Mouse (Mus musculus) retina, postnatal 1 day (tissue): ENCODE data around the gene Tead4.

Experiments
- DNase-seq: peaks from one replicate; pipeline ENCODE4 v3.0.0-alpha.2; 2012

The Tead4 gene

DNA sequence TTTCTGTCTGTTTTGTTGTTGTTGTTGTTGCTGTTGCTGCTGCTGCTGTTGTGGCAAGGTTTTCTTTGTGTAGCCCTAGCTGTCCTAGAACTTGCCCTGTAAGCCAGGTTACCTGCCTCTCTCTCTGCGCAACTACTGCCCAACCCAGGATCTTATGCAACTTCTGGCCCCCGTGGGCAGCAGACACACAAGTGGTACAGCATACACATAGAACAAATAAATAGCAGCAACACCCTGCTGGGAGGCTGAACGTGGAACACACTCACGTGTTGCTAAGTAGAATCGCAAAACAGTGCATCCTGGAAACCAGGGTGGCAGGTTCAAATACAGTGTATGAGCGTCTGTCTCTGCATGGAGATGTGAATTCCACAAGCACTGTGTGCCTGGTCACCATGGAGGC lies 11.9 kb downstream of the Tead4 start:
- DNase-seq: no peak

DNA sequence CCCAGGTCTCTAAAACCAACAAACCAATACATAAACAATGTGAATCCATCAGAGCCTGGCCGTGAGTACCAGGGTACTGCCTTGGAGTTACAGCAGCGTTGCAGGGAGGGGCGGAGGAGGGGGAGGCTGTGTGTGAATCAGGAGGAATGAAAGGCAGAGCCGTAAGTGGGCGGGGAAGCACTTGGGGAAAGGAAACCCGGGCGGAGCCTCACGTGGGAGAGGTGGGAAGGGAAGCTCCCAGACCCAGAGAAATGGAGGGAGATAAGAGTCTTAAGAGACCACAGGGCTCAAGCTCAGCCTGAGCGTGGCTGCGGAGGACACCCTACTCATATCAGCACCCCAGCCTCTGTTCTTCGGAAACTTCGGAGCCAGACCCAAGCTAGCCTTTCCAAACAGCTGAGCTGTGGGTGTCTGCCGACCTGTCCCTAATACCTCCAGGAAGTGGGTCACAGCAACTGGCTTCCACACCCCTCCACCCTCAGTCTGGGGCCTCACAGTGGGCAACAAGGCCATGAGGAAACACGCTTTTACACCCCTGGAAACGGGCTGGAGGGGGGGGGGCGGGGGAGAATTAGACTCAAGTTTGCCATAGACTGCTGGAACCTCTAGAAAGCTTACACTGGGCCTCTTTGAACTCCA lies 14.7 kb downstream of the Tead4 start:
- peak; percentile 80 for DNase-seq

DNA sequence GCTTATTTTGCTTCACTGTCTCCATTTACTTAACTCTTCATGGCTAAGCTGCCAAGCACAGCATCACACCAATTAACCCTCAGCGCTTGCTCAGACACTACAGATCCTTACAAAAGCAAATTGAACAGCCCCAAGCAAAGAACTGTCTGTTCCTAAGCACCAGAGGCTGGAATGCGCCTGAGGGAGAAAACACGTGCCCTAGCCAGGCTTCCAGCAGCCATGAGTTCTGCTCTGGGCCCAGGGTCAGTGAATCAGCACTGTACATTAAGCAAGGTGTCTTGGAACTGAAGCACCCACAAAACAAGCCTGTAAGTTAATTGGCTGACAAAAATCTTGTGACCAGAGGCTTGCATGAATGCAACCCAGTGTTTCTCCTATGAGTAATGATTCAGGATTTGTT lies 18.5 kb downstream of the Tead4 start:
- DNase-seq: peak; percentile 17

DNA sequence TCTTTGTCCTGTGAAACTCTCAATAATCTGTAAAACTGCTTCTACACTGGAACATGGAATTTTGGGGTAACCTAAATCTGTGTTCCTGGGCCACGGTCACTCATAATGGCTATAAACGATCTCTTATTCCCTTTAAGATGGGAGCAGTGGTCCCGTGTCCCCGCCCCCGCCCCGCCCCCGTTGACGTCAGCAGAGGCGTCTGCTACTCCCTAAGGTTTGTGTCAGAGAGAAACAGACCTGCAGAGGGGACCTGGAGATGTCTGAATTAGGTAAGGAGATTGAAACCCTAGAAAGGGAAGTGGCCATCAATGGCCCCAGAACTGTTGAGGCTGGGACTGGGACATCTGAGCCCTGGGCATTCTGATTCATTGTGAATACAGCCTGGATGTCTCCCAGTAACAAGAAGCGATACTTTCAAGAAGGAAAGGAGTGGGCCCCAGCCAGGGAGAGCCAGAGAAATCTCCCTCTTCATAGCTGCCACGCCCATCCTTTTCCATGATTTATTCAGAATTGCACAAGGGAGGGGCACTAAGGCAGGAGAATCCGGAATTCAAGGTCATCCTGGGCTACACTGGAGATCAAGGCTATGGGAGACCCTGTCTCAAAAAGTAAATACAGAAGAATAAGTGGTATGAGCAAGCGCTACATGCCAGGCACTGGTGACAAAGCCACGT lies 20.0 kb downstream of the Tead4 start:
- no peak for DNase-seq

DNA sequence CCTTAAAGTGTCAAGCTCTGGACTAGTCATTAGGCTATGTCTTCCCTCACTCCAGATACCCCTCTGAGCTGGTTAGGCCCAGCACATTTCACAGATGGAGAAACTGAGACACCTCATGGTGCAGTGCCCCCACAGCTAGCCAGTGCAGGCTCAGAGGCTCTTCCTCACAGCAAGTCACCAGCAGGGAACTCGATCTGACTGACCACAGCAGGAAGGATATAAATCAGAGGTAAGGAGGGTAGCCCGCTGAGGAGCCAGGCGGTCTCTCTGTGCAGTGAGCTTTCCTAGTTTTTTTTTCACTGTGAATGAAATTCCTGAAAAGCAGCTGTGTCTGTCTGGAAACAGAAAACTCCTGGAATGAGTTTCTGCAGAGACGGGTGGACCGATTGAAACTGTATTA lies 21.0 kb downstream of the Tead4 start:
- no peak for DNase-seq

DNA sequence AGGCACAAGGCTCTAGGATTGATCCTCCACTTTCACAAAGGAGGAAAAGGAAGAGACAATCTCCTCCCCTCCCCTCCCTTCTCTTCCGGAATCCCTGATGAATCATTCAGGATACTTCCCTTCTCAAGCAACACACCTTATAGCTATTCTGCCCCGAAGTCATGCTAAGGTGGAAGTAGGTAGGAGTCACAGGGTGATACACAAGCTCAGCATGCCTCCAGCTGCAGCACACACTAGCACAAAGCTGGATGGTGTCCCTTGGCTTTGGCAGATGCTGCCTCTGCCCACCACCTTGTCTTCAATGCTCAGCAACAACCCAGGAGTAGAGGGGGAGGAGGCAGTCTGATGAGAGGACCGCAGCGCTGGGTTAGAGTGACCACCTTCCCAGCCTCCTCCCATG lies 21.5 kb downstream of the Tead4 start:
- no peak for DNase-seq

DNA sequence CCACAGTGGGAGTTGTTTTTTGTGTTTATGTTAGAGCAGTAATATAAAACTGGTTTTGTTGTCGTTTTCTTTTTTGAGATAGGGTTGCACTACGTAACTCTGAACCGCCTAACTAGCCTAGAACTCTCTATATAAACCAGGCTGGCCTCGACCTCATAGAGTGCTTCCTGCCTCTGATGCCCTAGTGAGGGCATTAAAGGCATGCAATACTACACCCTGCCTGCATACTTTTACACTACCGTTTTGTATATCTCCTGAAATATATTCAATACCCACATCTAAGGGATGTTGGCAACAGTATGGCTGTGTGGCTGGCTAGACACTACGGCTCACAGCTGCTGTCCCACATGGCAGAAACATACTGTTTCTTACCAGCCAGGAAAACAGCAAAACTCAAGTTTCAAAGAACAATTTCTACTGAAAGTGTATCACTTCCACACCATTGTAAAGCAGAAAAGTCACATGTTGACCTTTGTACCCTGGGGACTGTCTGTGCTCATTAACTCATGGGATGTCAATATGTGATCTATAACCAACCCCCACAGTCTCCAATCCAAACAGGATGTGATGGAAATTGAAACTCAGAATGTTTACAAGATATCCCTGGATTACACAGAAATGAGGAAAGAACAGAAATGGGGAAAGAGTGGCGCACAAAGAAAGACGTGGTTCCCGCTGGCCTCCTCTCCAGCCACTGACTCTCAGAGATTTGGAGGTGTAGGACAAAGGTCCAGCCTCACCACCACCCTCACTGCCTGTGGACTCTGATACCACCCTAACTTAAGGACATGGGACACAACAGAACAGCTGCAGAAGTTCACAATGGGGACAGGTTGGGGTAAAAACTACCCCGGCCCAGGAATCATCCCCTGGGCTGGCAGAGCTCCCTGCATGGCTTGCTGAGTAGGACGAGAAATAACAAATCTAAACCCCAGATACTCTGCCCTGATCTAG lies 23.2 kb downstream of the Tead4 start:
- DNase-seq: no peak

DNA sequence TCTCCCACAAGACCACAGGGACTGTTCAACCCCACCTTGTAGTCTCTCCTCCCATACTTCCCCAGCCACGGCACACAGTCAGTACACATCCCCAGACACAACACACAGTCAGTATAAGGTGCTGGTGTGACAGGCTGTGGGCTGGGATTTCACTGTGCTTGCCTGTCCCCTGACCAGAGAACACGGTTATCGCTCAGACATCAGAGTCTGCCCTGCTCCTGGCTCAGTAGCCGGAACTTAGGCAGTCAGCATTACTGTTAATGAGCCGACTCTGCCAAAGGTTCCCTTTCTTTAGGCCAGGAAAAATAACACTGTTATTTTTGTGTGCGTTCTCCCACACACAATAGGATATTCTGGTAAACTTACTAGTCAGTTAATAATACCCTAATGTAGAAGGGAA lies 24.3 kb downstream of the Tead4 start:
- DNase-seq: no peak

DNA sequence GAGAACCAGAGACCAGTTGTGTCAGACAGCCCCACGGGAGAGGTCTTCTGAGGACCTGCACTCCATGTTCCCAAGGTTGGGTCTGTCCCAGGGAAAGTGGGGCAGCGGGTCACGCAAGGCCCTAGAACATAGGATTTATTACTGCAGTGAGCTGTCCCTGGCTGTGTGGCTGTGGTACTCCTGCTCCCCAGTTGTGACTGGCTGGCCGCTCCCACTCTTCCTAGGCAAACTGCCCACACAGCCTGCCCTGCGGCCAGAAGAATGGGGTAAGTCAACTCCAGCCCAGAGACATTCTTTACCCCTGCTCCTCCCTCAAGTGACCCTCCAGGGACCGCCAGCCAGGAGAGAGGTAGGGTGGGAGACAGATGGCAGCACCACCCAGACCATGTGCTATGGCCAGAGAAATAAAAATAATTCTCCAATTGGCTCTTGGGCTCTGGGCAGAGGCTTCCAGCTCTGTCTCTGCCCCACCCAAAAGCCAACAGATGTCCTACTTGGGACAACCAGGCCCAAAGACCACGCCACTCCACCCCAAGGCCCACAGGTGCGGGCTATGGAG lies 25.0 kb downstream of the Tead4 start:
- no peak for DNase-seq

DNA sequence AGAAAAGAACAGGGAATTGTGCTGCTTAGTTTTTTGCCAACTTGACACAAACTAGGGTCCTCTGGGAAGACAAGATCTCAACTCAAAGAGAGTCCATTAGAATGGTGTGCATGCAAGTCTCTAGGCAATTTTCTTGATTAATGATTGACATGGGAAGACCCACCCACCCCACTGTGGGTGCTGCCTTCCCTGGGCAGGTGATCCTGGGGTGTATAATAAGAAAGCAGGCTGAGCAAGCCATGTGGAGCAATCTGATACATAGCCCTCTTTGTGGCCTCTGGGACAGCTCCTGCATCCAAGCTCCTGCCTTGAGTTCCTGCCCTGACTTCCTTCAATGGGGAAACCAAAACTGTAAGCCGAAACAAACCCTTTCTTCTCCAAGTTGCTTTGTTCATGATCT lies 27.1 kb downstream of the Tead4 start:
- no peak for DNase-seq

DNA sequence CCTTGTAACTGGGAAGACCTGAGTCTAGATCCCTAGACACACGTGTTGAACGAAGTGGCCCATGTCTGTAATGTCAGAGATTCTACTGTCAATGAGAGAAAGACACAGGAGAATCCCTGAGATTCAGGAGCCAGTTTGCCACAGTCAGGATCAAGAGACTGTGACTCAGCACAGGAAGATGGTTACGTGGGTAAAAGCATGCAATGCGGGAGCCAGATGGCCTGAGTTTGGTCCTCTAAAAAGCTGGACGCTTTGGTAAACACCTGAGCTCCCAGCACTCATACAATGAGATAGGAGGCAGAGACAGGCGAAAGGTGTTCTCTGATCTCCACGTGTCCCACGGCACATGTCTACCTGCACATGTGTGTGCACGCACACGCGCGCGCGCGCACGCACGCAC lies 27.9 kb downstream of the Tead4 start:
- DNase-seq: no peak

DNA sequence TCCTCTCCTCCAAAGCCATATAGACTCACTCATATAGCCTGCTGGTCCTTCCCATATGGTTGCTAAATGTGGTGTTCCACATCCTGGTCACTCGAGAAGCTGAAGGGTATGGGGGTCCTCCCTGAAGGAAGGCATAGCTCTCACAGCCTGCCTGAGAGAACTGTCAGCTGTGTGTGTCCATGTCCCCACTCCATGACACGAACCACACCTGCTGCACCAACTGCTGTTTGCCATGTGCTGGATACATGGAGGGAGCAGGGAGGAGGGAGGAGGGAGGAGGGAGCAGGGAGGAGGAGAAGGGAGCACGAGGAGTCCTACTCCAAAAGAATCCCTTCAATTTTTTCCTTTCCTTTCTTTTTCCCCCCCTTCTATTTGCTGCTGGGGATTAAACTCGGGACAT lies 30.8 kb downstream of the Tead4 start:
- DNase-seq: no peak

DNA sequence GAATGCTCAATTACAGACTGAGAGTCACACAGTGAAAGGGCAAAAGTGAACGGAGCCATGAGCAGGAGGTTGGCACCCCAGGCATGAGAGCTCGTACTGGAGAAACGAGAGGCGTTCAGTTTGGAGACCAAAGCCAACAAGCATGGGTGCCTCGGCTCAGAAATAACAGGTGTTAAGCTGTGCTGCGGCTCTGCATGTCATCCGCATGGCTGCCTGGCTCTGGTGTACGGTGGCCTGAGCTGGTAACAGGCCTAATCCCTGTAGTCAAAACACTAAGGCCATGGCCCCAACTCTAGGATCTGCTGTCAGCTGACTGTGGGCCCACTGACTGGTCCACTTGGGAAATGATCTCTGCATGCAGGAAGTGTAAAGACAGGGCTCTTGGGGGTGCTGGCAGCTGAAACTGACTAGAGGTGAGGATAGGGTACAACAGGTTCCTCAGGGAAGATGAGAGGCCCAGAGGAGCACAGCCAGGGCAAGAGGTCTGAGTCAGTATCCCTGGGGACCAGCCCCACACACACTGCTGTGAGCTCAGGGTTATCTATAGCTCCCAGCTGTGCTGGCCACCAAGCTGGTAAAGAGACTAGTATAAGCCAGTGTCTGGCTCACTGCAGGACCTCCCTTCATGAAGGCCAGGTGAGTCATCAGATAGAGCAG lies 35.6 kb downstream of the Tead4 start:
- DNase-seq: no peak

DNA sequence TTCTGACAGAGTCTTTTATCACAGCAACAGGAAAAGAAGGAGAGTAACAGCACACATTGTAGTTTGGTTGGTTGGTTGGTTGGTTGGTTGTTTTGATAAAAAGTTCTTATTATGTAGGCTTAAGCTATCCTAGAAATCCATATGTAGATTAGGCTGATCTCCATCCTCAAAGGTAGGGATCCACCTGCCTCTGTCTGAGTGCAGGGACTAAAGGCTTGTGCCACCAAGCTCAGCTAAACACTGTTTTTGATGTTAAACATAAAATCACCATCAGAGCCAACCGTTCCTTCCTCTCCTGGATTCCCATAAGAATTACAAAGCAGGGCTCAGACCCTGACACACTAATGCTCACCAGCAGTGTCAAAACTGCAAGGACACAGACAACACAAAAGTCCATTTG lies 39.1 kb downstream of the Tead4 start:
- no peak for DNase-seq

DNA sequence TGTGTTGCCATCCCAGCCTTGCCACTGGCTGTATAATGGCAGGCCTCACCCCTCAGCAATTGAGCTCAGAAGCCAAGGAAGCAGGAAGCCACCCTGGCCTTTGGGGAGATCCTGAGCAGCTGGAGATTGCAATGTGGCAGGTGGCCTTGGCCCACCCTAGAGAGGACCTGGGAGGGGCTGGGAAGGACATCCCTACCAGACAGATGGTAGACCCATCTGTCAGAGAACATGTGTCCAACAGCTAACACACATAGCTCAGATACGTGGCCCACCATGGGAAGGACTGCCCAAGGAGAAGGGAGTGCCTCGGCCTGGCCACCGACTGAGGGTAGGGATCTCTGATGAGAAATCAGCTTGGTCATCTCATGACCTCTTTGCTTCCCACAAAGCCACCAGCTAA lies 41.4 kb downstream of the Tead4 start:
- no peak for DNase-seq

DNA sequence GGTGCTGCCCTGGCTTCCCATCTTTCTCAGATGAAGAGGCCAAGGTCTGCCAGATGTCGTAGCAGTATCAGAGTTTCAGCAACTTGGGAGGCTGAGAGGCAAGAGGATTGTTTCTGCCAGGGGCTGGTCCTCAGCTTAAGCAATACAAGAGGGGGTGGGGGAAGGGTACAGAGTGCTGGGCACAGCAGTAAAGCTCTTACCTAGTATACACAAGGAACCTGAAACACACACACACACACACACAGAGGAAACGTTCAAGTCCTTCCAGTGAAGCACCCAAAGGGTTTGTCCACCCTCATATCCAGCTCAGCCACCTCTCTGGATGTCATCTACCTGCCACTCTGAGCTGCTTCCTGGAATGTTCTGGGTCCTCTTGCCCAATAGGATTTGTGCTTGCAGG lies 44.7 kb downstream of the Tead4 start:
- no peak for DNase-seq

DNA sequence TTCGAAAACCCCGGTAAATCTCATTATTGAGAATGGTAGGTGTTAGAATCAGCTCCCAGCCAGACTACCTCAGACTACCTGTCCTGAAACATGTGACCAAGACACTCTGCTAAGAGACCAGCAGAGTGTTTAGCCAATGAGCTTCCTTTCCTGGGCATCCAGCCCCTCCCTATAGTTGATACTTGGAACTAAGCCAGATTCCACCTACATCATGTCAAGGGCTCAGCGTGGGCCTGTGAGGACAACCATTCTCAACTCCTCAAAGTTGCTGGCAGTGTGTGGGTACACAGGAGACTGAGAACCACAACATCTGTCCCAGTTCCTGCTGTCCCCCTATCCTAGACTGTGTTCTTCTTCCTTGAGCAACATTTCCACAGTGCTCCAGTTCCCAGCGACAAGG lies 45.3 kb downstream of the Tead4 start:
- no peak for DNase-seq

DNA sequence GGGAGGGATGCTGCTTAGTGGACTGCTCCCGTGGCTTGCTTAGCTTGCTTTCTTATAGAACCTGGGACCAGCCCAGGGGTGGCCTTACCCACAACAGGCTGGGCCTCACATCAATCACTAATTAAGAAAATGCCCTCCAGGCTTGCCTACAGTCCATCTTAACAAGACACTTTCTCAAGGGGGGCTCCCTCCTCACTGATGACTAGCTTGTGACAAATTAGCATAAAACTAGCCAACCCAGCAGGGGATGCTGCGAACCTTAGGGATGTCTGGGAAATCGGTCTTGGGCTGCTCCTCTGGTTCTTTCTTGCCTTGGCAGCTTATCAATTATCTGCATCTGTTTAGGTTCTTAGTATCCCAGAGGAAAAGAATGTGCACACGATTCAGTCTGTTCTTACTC lies 46.1 kb downstream of the Tead4 start:
- no peak for DNase-seq

DNA sequence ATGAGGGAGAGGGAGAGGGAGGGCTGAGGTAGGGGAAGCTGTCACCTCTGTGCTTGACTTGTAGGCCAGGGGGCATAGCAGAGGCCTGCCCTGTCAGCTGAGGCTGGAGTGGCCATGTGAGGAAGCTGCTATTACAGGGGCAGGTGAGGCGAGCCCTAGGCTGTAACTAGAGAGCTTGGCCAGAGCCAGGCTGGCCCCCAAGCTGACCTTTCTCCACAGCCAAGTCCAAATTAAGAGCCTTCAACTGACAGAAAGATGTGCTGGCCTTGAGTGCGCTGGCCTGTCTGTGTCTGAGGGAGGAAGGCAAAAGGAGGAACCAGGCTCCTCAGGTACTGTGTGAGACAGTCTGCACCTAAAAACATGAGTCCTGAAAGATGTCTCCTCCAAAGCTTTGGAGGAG lies 47.5 kb downstream of the Tead4 start:
- no peak for DNase-seq

DNA sequence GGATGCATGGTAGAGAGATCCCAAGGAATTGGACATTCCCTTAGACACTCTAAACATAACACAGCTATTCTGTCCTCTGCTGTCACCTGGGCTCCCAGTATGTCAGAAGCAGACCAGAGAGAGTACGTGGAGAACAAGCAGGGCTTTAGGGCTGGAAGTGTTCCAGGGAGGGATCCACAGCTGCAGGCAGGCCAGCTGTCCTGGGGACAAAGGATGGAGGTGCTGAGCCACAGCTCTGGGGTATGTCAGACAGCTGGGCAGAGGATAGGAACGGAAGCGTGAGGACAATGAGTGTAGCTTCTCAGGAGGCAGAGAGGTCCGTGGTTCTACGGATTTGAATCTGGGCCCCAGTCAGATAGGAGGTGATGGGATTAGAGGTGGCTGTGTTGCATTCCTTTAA lies 50.0 kb downstream of the Tead4 start:
- DNase-seq: no peak

DNA sequence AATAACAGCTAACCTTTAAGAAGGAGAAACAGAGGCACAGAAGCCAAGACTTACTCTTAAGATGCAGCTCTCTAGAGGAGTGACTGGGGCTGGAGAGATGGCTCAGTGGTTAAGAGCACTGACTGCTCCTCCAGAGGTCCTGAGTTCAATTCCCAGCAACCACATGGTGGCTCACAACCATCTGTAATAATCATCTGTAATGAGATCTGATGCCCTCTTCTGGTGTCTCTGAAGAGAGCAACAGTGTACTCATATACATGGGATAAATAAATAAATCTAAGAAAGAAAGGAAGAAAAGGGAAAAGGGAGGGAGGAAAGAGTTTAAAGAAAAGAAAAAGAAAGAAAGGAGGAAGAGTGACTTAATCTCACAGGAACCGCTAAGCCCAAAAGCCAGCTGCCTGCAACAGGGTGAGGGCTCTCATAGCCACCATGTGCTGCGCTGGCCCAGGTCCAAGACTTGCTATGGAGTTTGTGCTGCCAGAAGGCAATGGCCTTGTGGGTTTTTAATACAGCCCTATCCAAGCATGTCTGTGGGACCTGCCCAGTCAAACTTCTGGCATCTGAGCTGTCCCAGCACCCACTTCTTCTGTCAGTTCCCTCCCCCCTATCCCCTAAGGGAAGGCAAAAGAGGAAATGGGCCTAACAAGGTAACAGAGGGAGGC lies 63.4 kb downstream of the Tead4 start:
- DNase-seq: peak; percentile 43

DNA sequence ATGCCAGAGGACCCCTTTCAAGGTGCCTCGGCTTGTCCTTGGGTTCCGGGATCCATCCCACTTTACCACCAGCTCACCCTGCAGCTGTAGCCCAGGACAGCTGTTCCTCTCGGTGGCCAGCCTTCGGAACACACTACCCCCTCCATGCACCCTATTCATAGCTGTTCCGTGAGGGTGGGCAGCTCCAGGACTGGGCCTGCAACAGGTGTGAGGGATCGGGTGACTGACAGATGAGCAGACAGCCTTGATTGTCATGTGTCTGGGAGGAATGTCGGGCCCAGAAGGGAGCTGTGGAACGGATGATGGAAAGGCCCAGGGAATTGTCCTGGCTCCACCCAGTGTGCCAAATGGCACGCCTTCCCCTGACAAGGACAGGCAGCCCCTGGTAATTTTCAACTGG lies 64.0 kb downstream of the Tead4 start:
- DNase-seq: no peak

DNA sequence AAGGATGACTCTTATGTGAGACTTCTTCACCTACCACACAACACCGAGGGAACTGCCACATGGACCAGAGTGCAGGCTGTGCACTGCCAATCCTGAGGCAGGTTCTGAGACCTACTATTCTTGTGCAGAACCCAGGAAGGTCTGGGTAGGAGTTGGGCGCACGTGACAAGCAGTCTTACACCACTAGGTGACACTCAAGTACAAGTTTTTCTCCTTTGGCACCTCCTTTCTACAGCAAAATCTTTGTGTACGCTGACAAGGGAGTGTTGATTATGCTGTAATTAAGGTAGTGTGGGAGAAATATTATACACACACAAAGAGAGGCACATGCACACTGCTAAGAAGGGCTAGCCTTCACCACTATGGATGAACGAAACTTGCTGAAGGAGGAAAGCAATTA lies 66.4 kb downstream of the Tead4 start:
- peak; percentile 67 for DNase-seq
